Mouse (Mus musculus) naive thymus-derived CD4-positive, alpha-beta T cell, adult 2 months (primary cell): ENCODE data around the gene Dhx57.
A peak's percentile ranks its signal among the peaks of the same experiment; 100 is the strongest.
"Not testable (repeated sequence)": the region's sequence is repeated elsewhere in the genome, so short reads cannot be mapped to it uniquely, and the experiment has no call there.

Source experiments
- DNase-seq: peaks from one replicate; pipeline ENCODE4 v3.0.0-alpha.2; 2011; ENCODE audit warnings: low read depth

Gene Dhx57

GRCm38 (mm10) chr17:80290074-80290657 lies at the start of gene Dhx57, which contains the start of gene Morn2:
Gene Dhx57, minus strand, starts transcription at chr17:80290476.
Gene Morn2, plus strand, starts transcription at chr17:80290203.
- DNase-seq: peak; percentile 95

- DNase-seq: peak; percentile 61
Measured at GRCm38 (mm10) chr17:80332386-80332785, 42.1 kb upstream of the Dhx57 start.

GRCm38 (mm10) chr17:80326431-80326830 lies 36.2 kb upstream of the Dhx57 start:
- no peak for DNase-seq

- no peak for DNase-seq
Measured at GRCm38 (mm10) chr17:80325456-80325855, 35.2 kb upstream of the Dhx57 start.

- no peak for DNase-seq
Measured at GRCm38 (mm10) chr17:80324521-80324920, 34.2 kb upstream of the Dhx57 start.

GRCm38 (mm10) chr17:80323658-80324057 lies 33.4 kb upstream of the Dhx57 start:
- peak; percentile 84 for DNase-seq

GRCm38 (mm10) chr17:80323015-80323414 lies 32.7 kb upstream of the Dhx57 start:
- no peak for DNase-seq

GRCm38 (mm10) chr17:80322228-80322627 lies 32.0 kb upstream of the Dhx57 start:
- DNase-seq: no peak

GRCm38 (mm10) chr17:80312405-80312804 lies 22.1 kb upstream of the Dhx57 start:
- DNase-seq: no peak

- DNase-seq: no peak
Measured at GRCm38 (mm10) chr17:80311761-80312160, 21.5 kb upstream of the Dhx57 start.

GRCm38 (mm10) chr17:80307251-80307650 lies 17.0 kb upstream of the Dhx57 start, which contains the start of gene Arhgef33:
Gene Arhgef33, plus strand, starts transcription at chr17:80307407.
- no peak for DNase-seq

GRCm38 (mm10) chr17:80298844-80299243 lies 8.6 kb upstream of the Dhx57 start:
- DNase-seq: no peak

- peak; percentile 21 for DNase-seq
Measured at GRCm38 (mm10) chr17:80295258-80295657, 5.0 kb upstream of the Dhx57 start.

GRCm38 (mm10) chr17:80291148-80291547 lies 872 bp upstream of the Dhx57 start:
- peak; percentile 75 for DNase-seq

- no peak for DNase-seq
Measured at GRCm38 (mm10) chr17:80289280-80290073, 799 bp downstream of the Dhx57 start.

- peak; percentile 4 for DNase-seq
Measured at GRCm38 (mm10) chr17:80288012-80288411, 2.3 kb downstream of the Dhx57 start.

GRCm38 (mm10) chr17:80284446-80284845 lies 5.8 kb downstream of the Dhx57 start:
- no peak for DNase-seq

GRCm38 (mm10) chr17:80279340-80280070 lies 10.8 kb downstream of the Dhx57 start:
- DNase-seq: no peak

- DNase-seq: no peak
Measured at GRCm38 (mm10) chr17:80278255-80278654, 12.0 kb downstream of the Dhx57 start.

GRCm38 (mm10) chr17:80270622-80271021 lies 19.7 kb downstream of the Dhx57 start:
- not testable (repeated sequence) for DNase-seq

GRCm38 (mm10) chr17:80268151-80268550 lies 22.1 kb downstream of the Dhx57 start:
- no peak for DNase-seq

GRCm38 (mm10) chr17:80267065-80267464 lies 23.2 kb downstream of the Dhx57 start:
- DNase-seq: no peak

- no peak for DNase-seq
Measured at GRCm38 (mm10) chr17:80255208-80255607, 35.1 kb downstream of the Dhx57 start.
